Mouse (Mus musculus) midbrain, embryonic 16.5 days (tissue): ENCODE data around the gene Higd1b. TPM values are rescaled to one million over a fixed set of nuclear protein-coding genes. Genes with fewer than 3 reads are reported as not detected.

Experiments used
- ATAC-seq: fragments of 200-750 bp; cut with Nextera tagmentation; 2 replicates; pipeline ENCODE4 v1.8.0; 2017; ENCODE audit warnings: moderate TSS enrichment
- H3K27ac ChIP-seq: fragments of 300-500 bp; sonication (generic); 2 replicates; pipeline ENCODE4 v1.5.1; 2014; ENCODE audit warnings: mild to moderate bottlenecking, low read length, mixed read lengths
- H3K27me3 ChIP-seq: fragments of 300-500 bp; sonication (generic); 2 replicates; pipeline ENCODE4 v1.6.1; 2014; ENCODE audit warnings: low read depth, low read length, mixed read lengths; ENCODE audit not compliant: control insufficient read depth, insufficient read depth
- H3K36me3 ChIP-seq: fragments of 300-500 bp; sonication (generic); 2 replicates; pipeline ENCODE4 v1.6.1; 2014; ENCODE audit warnings: mild to moderate bottlenecking, low read length, moderate library complexity, mixed read lengths; ENCODE audit not compliant: control insufficient read depth, insufficient read depth
- H3K4me1 ChIP-seq: fragments of 300-500 bp; sonication (generic); 2 replicates; pipeline ENCODE4 v1.6.1; 2014; ENCODE audit warnings: mild to moderate bottlenecking, low read length, mixed read lengths; ENCODE audit not compliant: control insufficient read depth, insufficient read depth
- H3K4me2 ChIP-seq: fragments of 300-500 bp; sonication (generic); 2 replicates; pipeline ENCODE4 v1.6.1; 2014; ENCODE audit warnings: mild to moderate bottlenecking, low read length, mixed read lengths
- H3K4me3 ChIP-seq: fragments of 300-500 bp; sonication (generic); 2 replicates; pipeline ENCODE4 v1.5.1; 2014; ENCODE audit warnings: low read depth, mild to moderate bottlenecking, low read length, moderate library complexity, mixed read lengths
- H3K9ac ChIP-seq: fragments of 300-500 bp; sonication (generic); 2 replicates; pipeline ENCODE4 v1.6.1; 2014; ENCODE audit warnings: low read depth, low read length, mixed read lengths
- H3K9me3 ChIP-seq: fragments of 300-500 bp; sonication (generic); replicated peaks from 2 replicates; pipeline ENCODE4 v1.6.1; 2014; ENCODE audit warnings: mild to moderate bottlenecking, low read length, mixed read lengths; ENCODE audit not compliant: control insufficient read depth, poor library complexity, severe bottlenecking
- WGBS: fragments of 180-500 bp; shearing (Covaris S2); extraction: QIAGEN DNeasy Blood & Tissue Kit; methylation state at CpG from one replicate; pipeline ENCODE4 v1.1.7; 2014; 5-methylcytosine and 5-hydroxymethylcytosine counted together
- polyA plus RNA-seq: library from polyadenylated mRNA; unstranded; fragments of >200 nt; fragmentation: Nextera tagmentation; extraction: Ambion mirVana; gene quantifications from 2 replicates; pipeline ENCODE4 v1.2.1, GENCODE M21; 2015

Higd1b gene
- polyA plus RNA-seq, 1 experiment from 2014 or later, result 15.7 TPM

DNA sequence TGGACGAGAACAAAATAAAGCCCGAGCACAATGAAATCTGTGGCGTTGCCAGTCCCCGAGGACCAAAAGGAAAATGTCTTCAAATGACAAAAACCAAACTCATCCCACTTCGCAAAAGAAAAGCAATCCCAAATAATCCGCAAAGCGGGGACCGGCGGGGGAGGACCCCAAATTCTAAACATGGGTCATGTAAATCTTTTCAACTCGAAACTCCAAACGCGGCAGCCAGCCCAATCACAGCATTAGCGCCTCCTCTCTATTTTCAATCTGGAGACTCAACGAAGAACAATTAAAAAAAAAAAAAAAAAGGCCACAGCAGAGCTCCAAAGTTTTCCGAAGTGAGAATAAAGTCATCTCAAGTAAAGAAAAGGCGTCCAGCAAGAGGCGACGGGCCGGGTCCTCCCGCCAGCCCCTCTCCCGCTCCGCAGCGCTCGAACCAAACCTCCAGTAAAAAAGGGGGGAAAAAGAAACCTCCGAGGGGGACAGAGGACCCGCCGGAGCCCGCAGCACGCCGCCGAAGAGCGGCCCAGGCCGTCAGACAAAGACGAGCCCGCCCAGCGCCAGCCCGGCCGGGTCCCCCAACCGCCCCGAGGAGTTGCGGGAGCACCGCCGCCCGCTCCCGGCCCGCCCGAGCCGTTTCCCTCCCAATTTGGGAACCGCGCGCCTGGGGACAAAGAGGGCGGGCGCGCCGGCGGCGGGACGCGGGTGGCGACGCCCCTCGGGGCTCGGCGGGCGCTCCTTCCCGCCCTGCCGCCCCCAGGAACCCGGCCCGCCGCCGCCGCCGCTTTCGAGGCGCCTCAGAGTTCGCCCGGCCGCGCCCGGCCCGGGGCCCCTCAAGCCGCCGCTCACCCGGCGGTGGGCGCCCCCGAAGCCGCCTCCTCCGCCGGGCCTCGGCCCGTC lies 17.3 kb upstream of the Higd1b start:
- no peaks in the 10 kb centered on the region for H3K9me3 ChIP-seq
- ATAC-seq, result peak; percentile 40; the same call in 1 of the 2 replicates
- 0% methylated on average over 68 of the region's 92 CpGs for WGBS
- H3K9ac ChIP-seq, result peak overlapping the region; percentile 87
- H3K36me3 ChIP-seq, result no peaks in the 10 kb centered on the region
- peak overlapping the region; percentile 87 for H3K4me2 ChIP-seq
- H3K27me3 ChIP-seq, result peaks cover 3% of the 10 kb centered on the region; the same call in 1 of the 2 replicates
- H3K4me1 ChIP-seq, result peaks cover 18% of the 10 kb centered on the region
- peak overlapping the region; percentile 85 for H3K27ac ChIP-seq
- peak overlapping the region; percentile 86 for H3K4me3 ChIP-seq

DNA sequence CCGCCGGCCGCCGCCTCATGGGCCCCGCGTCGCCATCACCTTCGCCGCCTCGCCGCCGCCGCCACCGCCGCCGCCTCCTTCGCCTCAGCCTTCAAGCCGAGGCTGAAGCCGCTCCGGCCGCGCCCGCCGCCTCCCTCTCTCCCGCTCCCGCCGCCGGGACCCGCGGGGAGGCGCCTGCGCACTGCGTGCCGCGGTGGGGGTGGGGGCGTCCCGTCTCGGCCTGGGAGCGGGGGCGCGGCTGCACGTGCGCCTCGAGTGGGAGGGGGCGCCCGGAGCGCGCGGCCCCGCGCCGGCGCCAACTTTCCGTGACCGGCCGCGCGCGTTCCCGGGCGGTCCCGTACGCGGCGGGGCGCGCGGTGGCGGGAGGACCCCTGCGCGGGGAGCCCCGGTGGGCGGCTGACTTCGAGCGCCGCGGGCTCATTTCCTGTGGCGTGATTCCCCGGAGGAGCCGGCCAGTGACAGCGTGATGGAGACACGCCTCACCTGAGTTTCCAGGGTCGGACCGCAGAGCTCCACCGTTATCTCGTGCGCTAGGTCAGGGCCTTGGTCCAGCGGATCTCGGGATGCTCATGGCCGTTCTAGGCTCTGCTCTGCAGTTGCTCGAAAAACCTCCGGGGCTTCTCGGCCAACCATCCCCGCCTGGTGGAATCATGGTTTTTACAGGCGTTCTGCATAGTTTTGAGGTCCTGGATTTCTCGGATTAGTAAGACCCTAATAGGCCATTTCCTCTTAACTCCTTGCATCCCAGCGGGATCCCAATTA lies 16.4 kb upstream of the Higd1b start, which contains the start of gene Gjc1:
Gjc1 (minus strand) TSS at position 680 of the 762 bp plus-strand sequence.
- peak within 1 kb of the TSS; percentile 85 for H3K27ac ChIP-seq

GRCm38 (mm10) chr11:102819783-102820385 lies 15.8 kb upstream of the Higd1b start:
- H3K27ac ChIP-seq, result peak overlapping the region; percentile 85
- H3K4me2 ChIP-seq, result peak overlapping the region; percentile 87
- H3K9me3 ChIP-seq, result no peaks in the 10 kb centered on the region
- peaks cover 3% of the 10 kb centered on the region; the same call in 1 of the 2 replicates for H3K27me3 ChIP-seq
- no peaks in the 10 kb centered on the region for H3K36me3 ChIP-seq
- H3K4me3 ChIP-seq, result peak overlapping the region; percentile 86
- ATAC-seq, result peak; percentile 70
- 7% methylated on average over 14 of the region's 14 CpGs for WGBS
- peak overlapping the region; percentile 87; the same call in 1 of the 2 replicates for H3K9ac ChIP-seq
- peaks cover 18% of the 10 kb centered on the region for H3K4me1 ChIP-seq

More for the DNA sequence above, 16.4 kb upstream of the Higd1b start, which contains the start of gene Gjc1:
- WGBS, result under 1% methylated on average over 49 of the region's 97 CpGs
- Histone ChIP-seq H3K36me3 (no peaks in the 10 kb centered on the region), H3K27me3 (peaks cover 3% of the 10 kb centered on the region; the same call in 1 of the 2 replicates), H3K4me3 (peak within 1 kb of the TSS; percentile 86), H3K9me3 (no peaks in the 10 kb centered on the region), H3K9ac (peak within 1 kb of the TSS; percentile 87), H3K4me1 (peaks cover 18% of the 10 kb centered on the region), H3K4me2 (peak within 1 kb of the TSS; percentile 87)
- ATAC-seq, result peak; percentile 86

DNA sequence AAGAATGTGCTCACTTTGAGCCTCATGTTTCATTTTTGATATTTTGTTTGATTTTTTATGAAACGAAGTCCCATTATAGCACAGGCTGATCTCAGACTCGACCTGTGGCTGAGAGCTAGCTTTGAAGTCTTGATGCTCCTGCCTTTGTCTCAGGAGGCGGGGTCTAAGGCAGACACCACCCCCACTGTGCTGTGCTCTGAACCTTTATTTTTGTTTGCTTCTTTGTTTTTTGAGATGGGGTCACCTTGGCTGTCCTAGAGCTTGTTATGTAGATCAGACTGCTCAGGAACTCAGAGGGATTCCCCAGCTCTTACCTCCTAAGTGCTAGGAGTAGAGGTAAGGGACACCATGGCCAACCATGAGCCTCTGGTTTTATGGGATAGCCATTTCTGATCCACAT lies 15.2 kb upstream of the Higd1b start:
- Histone ChIP-seq H3K27ac (no peak overlapping the region), H3K4me2 (no peak overlapping the region), H3K9ac (no peak overlapping the region), H3K4me3 (no peak overlapping the region), H3K36me3 (no peaks in the 10 kb centered on the region), H3K27me3 (peaks cover 3% of the 10 kb centered on the region; the same call in 1 of the 2 replicates), H3K9me3 (no peaks in the 10 kb centered on the region), H3K4me1 (peaks cover 18% of the 10 kb centered on the region)
- WGBS, result 9% methylated on average over 3 of the region's 3 CpGs
- no peak for ATAC-seq

GRCm38 (mm10) chr11:102821231-102821630 lies 14.4 kb upstream of the Higd1b start:
- Histone ChIP-seq H3K4me1 (peaks cover 18% of the 10 kb centered on the region), H3K36me3 (no peaks in the 10 kb centered on the region), H3K27ac (no peak overlapping the region), H3K9me3 (no peaks in the 10 kb centered on the region), H3K9ac (no peak overlapping the region), H3K4me3 (no peak overlapping the region), H3K4me2 (no peak overlapping the region), H3K27me3 (peaks cover 3% of the 10 kb centered on the region; the same call in 1 of the 2 replicates)
- WGBS, result 54% methylated on average over 6 of the region's 6 CpGs
- no peak for ATAC-seq

DNA sequence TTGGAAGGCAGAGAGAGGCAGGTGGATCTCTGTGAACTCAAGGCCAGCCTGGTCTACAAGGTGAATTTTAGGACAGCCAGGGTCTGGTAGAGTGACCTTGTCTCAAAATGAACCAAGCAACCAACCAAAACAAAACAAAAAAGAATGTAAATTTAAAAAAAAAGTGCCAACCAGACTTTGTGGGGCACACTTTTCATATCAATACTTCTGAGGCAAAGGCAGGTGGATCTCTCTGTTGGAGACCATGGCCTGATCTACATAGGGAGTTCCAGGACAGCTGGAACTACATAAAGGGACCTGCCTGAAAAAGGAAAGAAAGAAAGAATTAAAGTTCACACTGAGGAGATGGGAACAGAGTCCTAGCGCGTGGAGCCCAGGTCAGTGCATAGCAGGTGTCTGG lies 9.2 kb upstream of the Higd1b start:
- Histone ChIP-seq H3K9ac (no peak overlapping the region), H3K9me3 (no peaks in the 10 kb centered on the region), H3K4me1 (no peaks in the 10 kb centered on the region), H3K4me3 (no peak overlapping the region), H3K4me2 (no peak overlapping the region), H3K27me3 (0 out of 2 replicates have a peak, but pooled peaks cover 3% of the 10 kb centered on the region), H3K36me3 (no peaks in the 10 kb centered on the region), H3K27ac (no peak overlapping the region)
- WGBS, result 73% methylated on average over 2 of the region's 2 CpGs
- ATAC-seq, result no peak

GRCm38 (mm10) chr11:102827097-102827496 lies 8.6 kb upstream of the Higd1b start:
- no peaks in the 10 kb centered on the region for H3K4me1 ChIP-seq
- H3K4me3 ChIP-seq, result no peak overlapping the region
- no peaks in the 10 kb centered on the region for H3K36me3 ChIP-seq
- H3K27ac ChIP-seq, result no peak overlapping the region
- ATAC-seq, result no peak
- no peak overlapping the region for H3K4me2 ChIP-seq
- 0 out of 2 replicates have a peak, but pooled peaks cover 3% of the 10 kb centered on the region for H3K27me3 ChIP-seq
- 68% methylated on average over 4 of the region's 4 CpGs for WGBS
- no peaks in the 10 kb centered on the region for H3K9me3 ChIP-seq
- H3K9ac ChIP-seq, result no peak overlapping the region

DNA sequence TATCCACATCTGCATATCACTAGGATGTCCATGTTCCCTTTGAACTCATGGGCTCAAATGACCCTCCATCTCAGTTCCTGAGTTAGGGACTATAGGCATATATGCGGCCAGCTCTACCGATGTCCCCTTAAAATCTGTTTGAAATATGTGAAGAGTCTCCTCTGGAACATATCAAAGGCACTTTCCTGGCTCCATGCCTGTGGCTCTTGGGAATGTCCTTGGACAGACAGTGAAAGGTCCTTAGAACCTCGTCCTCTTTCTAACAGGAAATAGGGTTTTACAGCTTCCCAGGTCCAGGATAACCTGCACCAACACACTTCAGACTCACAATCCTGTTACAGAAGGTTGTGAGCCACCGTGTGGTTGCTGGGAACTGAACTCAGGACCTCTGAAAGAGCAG lies 5.4 kb upstream of the Higd1b start:
- Histone ChIP-seq H3K9me3 (no peaks in the 10 kb centered on the region), H3K9ac (no peak overlapping the region), H3K4me3 (no peak overlapping the region), H3K36me3 (no peaks in the 10 kb centered on the region), H3K27ac (no peak overlapping the region), H3K4me2 (no peak overlapping the region), H3K4me1 (no peaks in the 10 kb centered on the region), H3K27me3 (no peaks in the 10 kb centered on the region)
- WGBS, result 83% methylated on average over 4 of the region's 4 CpGs
- no peak for ATAC-seq
